Mouse (Mus musculus) midbrain, embryonic 16.5 days (tissue): ENCODE data around the gene Zbtb32. TPM values are rescaled to one million over a fixed set of nuclear protein-coding genes. Genes with fewer than 3 reads are reported as not detected.

Experiments
- ATAC-seq: fragments of 200-750 bp; cut with Nextera tagmentation; 2 replicates; pipeline ENCODE4 v1.8.0; 2017; ENCODE audit warnings: moderate TSS enrichment
- H3K27ac ChIP-seq: fragments of 300-500 bp; sonication (generic); 2 replicates; pipeline ENCODE4 v1.5.1; 2014; ENCODE audit warnings: mild to moderate bottlenecking, low read length, mixed read lengths
- H3K27me3 ChIP-seq: fragments of 300-500 bp; sonication (generic); 2 replicates; pipeline ENCODE4 v1.6.1; 2014; ENCODE audit warnings: low read depth, low read length, mixed read lengths; ENCODE audit not compliant: control insufficient read depth, insufficient read depth
- H3K36me3 ChIP-seq: fragments of 300-500 bp; sonication (generic); 2 replicates; pipeline ENCODE4 v1.6.1; 2014; ENCODE audit warnings: mild to moderate bottlenecking, low read length, moderate library complexity, mixed read lengths; ENCODE audit not compliant: control insufficient read depth, insufficient read depth
- H3K4me1 ChIP-seq: fragments of 300-500 bp; sonication (generic); 2 replicates; pipeline ENCODE4 v1.6.1; 2014; ENCODE audit warnings: mild to moderate bottlenecking, low read length, mixed read lengths; ENCODE audit not compliant: control insufficient read depth, insufficient read depth
- H3K4me2 ChIP-seq: fragments of 300-500 bp; sonication (generic); 2 replicates; pipeline ENCODE4 v1.6.1; 2014; ENCODE audit warnings: mild to moderate bottlenecking, low read length, mixed read lengths
- H3K4me3 ChIP-seq: fragments of 300-500 bp; sonication (generic); 2 replicates; pipeline ENCODE4 v1.5.1; 2014; ENCODE audit warnings: low read depth, mild to moderate bottlenecking, low read length, moderate library complexity, mixed read lengths
- H3K9ac ChIP-seq: fragments of 300-500 bp; sonication (generic); 2 replicates; pipeline ENCODE4 v1.6.1; 2014; ENCODE audit warnings: low read depth, low read length, mixed read lengths
- H3K9me3 ChIP-seq: fragments of 300-500 bp; sonication (generic); replicated peaks from 2 replicates; pipeline ENCODE4 v1.6.1; 2014; ENCODE audit warnings: mild to moderate bottlenecking, low read length, mixed read lengths; ENCODE audit not compliant: control insufficient read depth, poor library complexity, severe bottlenecking
- WGBS: fragments of 180-500 bp; shearing (Covaris S2); extraction: QIAGEN DNeasy Blood & Tissue Kit; methylation state at CpG from one replicate; pipeline ENCODE4 v1.1.7; 2014; 5-methylcytosine and 5-hydroxymethylcytosine counted together
- polyA plus RNA-seq: library from polyadenylated mRNA; unstranded; fragments of >200 nt; fragmentation: Nextera tagmentation; extraction: Ambion mirVana; gene quantifications from 2 replicates; pipeline ENCODE4 v1.2.1, GENCODE M21; 2015

The Zbtb32 gene
- polyA plus RNA-seq, 1 experiment from 2014 or later, result 0.20 TPM

GRCm38 (mm10) chr7:30594510-30595024 is 4.1 kb downstream of the Zbtb32 start:
- Histone ChIP-seq H3K9me3 (no peaks in the 10 kb centered on the region), H3K9ac (no peak overlapping the region), H3K27ac (no peak overlapping the region), H3K4me2 (no peak overlapping the region), H3K36me3 (no peaks in the 10 kb centered on the region), H3K4me3 (no peak overlapping the region), H3K27me3 (no peaks in the 10 kb centered on the region), H3K4me1 (peaks cover 6% of the 10 kb centered on the region)
- ATAC-seq, result no peak
- 59% methylated on average over 4 of the region's 4 CpGs for WGBS

GRCm38 (mm10) chr7:30593579-30594509 is 4.9 kb downstream of the Zbtb32 start:
- H3K36me3 ChIP-seq, result no peaks in the 10 kb centered on the region
- H3K4me3 ChIP-seq, result no peak overlapping the region
- no peak for ATAC-seq
- WGBS, result 65% methylated on average over 10 of the region's 10 CpGs
- no peak overlapping the region for H3K4me2 ChIP-seq
- H3K4me1 ChIP-seq, result peaks cover 5% of the 10 kb centered on the region
- H3K27me3 ChIP-seq, result no peaks in the 10 kb centered on the region
- no peak overlapping the region for H3K9ac ChIP-seq
- H3K9me3 ChIP-seq, result no peaks in the 10 kb centered on the region
- no peak overlapping the region for H3K27ac ChIP-seq

GRCm38 (mm10) chr7:30592772-30593423 is 5.8 kb downstream of the Zbtb32 start:
- no peak overlapping the region for H3K4me2 ChIP-seq
- H3K36me3 ChIP-seq, result no peaks in the 10 kb centered on the region
- no peaks in the 10 kb centered on the region for H3K27me3 ChIP-seq
- H3K9ac ChIP-seq, result no peak overlapping the region
- no peak overlapping the region for H3K4me3 ChIP-seq
- no peak overlapping the region for H3K27ac ChIP-seq
- H3K9me3 ChIP-seq, result no peaks in the 10 kb centered on the region
- no peak for ATAC-seq
- H3K4me1 ChIP-seq, result peaks cover 5% of the 10 kb centered on the region
- 58% methylated on average over 5 of the region's 5 CpGs for WGBS

- H3K9me3 ChIP-seq, result no peaks in the 10 kb centered on the region
- no peak overlapping the region for H3K27ac ChIP-seq
- H3K4me2 ChIP-seq, result no peak overlapping the region
- ATAC-seq, result no peak
- H3K27me3 ChIP-seq, result no peaks in the 10 kb centered on the region
- H3K4me1 ChIP-seq, result peaks cover 16% of the 10 kb centered on the region
- no peak overlapping the region for H3K4me3 ChIP-seq
- H3K9ac ChIP-seq, result no peak overlapping the region
- WGBS, result 15% methylated on average over 4 of the region's 4 CpGs
- no peaks in the 10 kb centered on the region for H3K36me3 ChIP-seq
Measured at GRCm38 (mm10) chr7:30591605-30591951, 7.1 kb downstream of the Zbtb32 start.

- Histone ChIP-seq H3K9me3 (no peaks in the 10 kb centered on the region), H3K27me3 (no peaks in the 10 kb centered on the region), H3K4me3 (no peak overlapping the region), H3K4me2 (no peak overlapping the region), H3K4me1 (peaks cover 16% of the 10 kb centered on the region), H3K9ac (no peak overlapping the region), H3K36me3 (0 out of 2 replicates have a peak, but pooled peaks cover 3% of the 10 kb centered on the region), H3K27ac (no peak overlapping the region)
- 80% methylated on average over 9 of the region's 9 CpGs for WGBS
- ATAC-seq, result no peak
Measured at GRCm38 (mm10) chr7:30590927-30591604, 7.6 kb downstream of the Zbtb32 start.

GRCm38 (mm10) chr7:30589435-30590301 is 9.0 kb downstream of the Zbtb32 start:
- no peaks in the 10 kb centered on the region for H3K27me3 ChIP-seq
- peak; percentile 74 for ATAC-seq
- H3K4me2 ChIP-seq, result peak overlapping the region; percentile 66
- peak overlapping the region; percentile 94 for H3K4me3 ChIP-seq
- WGBS, result 29% methylated on average over 40 of the region's 40 CpGs
- H3K9me3 ChIP-seq, result no peaks in the 10 kb centered on the region
- H3K9ac ChIP-seq, result peak overlapping the region; percentile 94
- H3K36me3 ChIP-seq, result peaks cover 11% of the 10 kb centered on the region; the same call in 1 of the 2 replicates
- peak overlapping the region; percentile 93 for H3K27ac ChIP-seq
- H3K4me1 ChIP-seq, result peaks cover 16% of the 10 kb centered on the region

GRCm38 (mm10) chr7:30588676-30589434 is 9.9 kb downstream of the Zbtb32 start, which contains the start of gene Kmt2b:
Gene Kmt2b (minus strand): TSS chr7:30588726.
- H3K27me3 ChIP-seq, result no peaks in the 10 kb centered on the region
- H3K4me2 ChIP-seq, result peak within 1 kb of the TSS; percentile 94
- H3K27ac ChIP-seq, result peak within 1 kb of the TSS; percentile 93
- H3K4me3 ChIP-seq, result peak within 1 kb of the TSS; percentile 94
- 0% methylated on average over 53 of the region's 68 CpGs for WGBS
- peak within 1 kb of the TSS; percentile 94 for H3K9ac ChIP-seq
- H3K4me1 ChIP-seq, result peaks cover 16% of the 10 kb centered on the region
- peaks cover 19% of the 10 kb centered on the region; the same call in 1 of the 2 replicates for H3K36me3 ChIP-seq
- peak; percentile 96 for ATAC-seq
- no peaks in the 10 kb centered on the region for H3K9me3 ChIP-seq
